30 mouse cellular contexts compared by ENCODE assay signal in the genomic region with DNA sequence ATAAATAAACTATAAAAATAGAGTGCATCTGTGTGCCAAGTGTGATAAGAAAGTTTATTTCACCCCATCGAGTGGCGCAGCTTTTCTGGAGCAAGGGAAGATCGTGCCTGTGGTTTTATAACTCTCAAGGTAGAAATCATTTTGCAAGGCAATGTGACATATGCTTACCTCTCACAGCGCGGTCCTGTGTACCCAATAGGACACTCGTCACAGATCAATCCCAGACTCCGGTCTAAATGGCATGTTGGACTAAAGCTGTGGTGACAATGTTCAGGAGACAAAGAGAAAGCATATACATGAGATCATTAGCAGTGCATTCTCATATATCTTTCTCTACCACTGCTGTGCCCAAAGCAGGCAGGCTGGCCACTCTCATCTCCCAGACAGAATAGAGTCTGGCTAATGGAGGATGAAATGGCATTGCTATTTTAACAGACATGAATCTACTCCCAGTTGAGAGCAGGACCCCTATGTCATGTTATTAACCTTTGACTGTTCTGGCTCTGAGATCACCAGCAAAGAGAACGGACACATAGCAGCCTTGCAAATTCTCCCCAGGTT.
DNase-seq lines count a peak whose midpoint lies in the region; ATAC-seq lines count a peak whose summit lies in the region.
"Had no signal": no experiment of that assay in that cellular context is flagged by ENCODE, and none has a peak within 500 bp of the region (broad histone marks: within the 10 kb centered on the region; RNA-seq: fewer than 3 reads in every experiment).

No protein-coding gene starts in this region.

- no peak overlapping the region for H3K4me2 ChIP-seq in hindbrain, embryonic 11.5 days (replicated peaks; ENCODE audit: low read depth, low read length)
- H3K4me2 ChIP-seq in hindbrain, embryonic 13.5 days: no peak overlapping the region
- H3K4me2 ChIP-seq in neural tube, embryonic 13.5 days: no peak overlapping the region
- H3K4me2 ChIP-seq: embryonic facial prominence, embryonic 12.5 days; heart, embryonic 12.5 days; limb, embryonic 15.5 days; liver, embryonic 13.5 days; midbrain, embryonic 15.5 days had no signal

- no peak overlapping the region for H3K4me3 ChIP-seq in hindbrain, embryonic 11.5 days (ENCODE audit: low read depth, low read length)
- H3K4me3 ChIP-seq in hindbrain, embryonic 10.5 days: no peak overlapping the region
- H3K4me3 ChIP-seq in hindbrain, embryonic 13.5 days: no peak overlapping the region
- H3K4me3 ChIP-seq in neural tube, embryonic 13.5 days: no peak overlapping the region
- H3K4me3 ChIP-seq: embryonic facial prominence, embryonic 12.5 days; heart, embryonic 12.5 days; limb, embryonic 10.5 days; limb, embryonic 15.5 days; liver, embryonic 13.5 days; midbrain, embryonic 10.5 days; midbrain, embryonic 15.5 days had no signal

- no peak overlapping the region for H3K9ac ChIP-seq in hindbrain, embryonic 11.5 days (ENCODE audit: low read depth, low read length)
- H3K9ac ChIP-seq in hindbrain, embryonic 13.5 days: no peak overlapping the region
- H3K9ac ChIP-seq in neural tube, embryonic 13.5 days: no peak overlapping the region
- H3K9ac ChIP-seq: embryonic facial prominence, embryonic 12.5 days; heart, embryonic 12.5 days; limb, embryonic 15.5 days; liver, embryonic 13.5 days; midbrain, embryonic 15.5 days had no signal

- no peaks in the 10 kb centered on the region for H3K9me3 ChIP-seq in hindbrain, embryonic 11.5 days (ENCODE audit: control insufficient read depth, low read length)
- no peaks in the 10 kb centered on the region for H3K9me3 ChIP-seq in hindbrain, embryonic 10.5 days
- no peaks in the 10 kb centered on the region for H3K9me3 ChIP-seq in hindbrain, embryonic 13.5 days
- no peaks in the 10 kb centered on the region for H3K9me3 ChIP-seq in neural tube, embryonic 13.5 days
- H3K9me3 ChIP-seq: embryonic facial prominence, embryonic 12.5 days; heart, embryonic 12.5 days; limb, embryonic 10.5 days; limb, embryonic 15.5 days; liver, embryonic 13.5 days; midbrain, embryonic 10.5 days; midbrain, embryonic 15.5 days had no signal

- no peaks in the 10 kb centered on the region for H3K27me3 ChIP-seq in hindbrain, embryonic 11.5 days (ENCODE audit: control insufficient read depth, insufficient read depth, low read length)
- no peaks in the 10 kb centered on the region for H3K27me3 ChIP-seq in hindbrain, embryonic 10.5 days (ENCODE audit: insufficient read depth, poor library complexity, severe bottlenecking)
- no peaks in the 10 kb centered on the region for H3K27me3 ChIP-seq in hindbrain, embryonic 13.5 days
- no peaks in the 10 kb centered on the region for H3K27me3 ChIP-seq in neural tube, embryonic 13.5 days
- H3K27me3 ChIP-seq: embryonic facial prominence, embryonic 12.5 days; heart, embryonic 12.5 days; limb, embryonic 15.5 days; liver, embryonic 13.5 days; midbrain, embryonic 15.5 days had no signal

- peak; percentile 61 for ATAC-seq in hindbrain, embryonic 11.5 days (ENCODE audit: low FRiP score)
- ATAC-seq in hindbrain, embryonic 13.5 days (ENCODE audit: low FRiP score): 0 out of 2 replicates have a peak, but pooled peaks have one; percentile 28
- ATAC-seq in neural tube, embryonic 13.5 days (ENCODE audit: low read depth): peak; percentile 69
- ATAC-seq: forebrain, embryonic 14.5 days; midbrain, embryonic 15.5 days had no signal

- DNase-seq in hindbrain, embryonic 11.5 days (ENCODE audit: low spot score): no peak
- no peak for DNase-seq in hindbrain, embryonic 10.5 days (ENCODE audit: low spot score)
- peak; percentile 41 for DNase-seq in adipocyte (ENCODE audit: low spot score)
- no peak for DNase-seq in T-cell, adult 2 months (ENCODE audit: low spot score)
- no peak for DNase-seq in testis, postnatal 14 days (ENCODE audit: low spot score)
- DNase-seq: adrenal gland, postnatal 10 days; B cell, adult 2 months; cerebellum, adult 11 months; cerebellum, adult 9-10 months; embryo, embryonic 11 days; gastrocnemius, postnatal 14 days; kidney, adult 9 months; kidney, postnatal 14 days; layer of hippocampus, adult 9-11 months; liver, embryonic 13.5 days; lung, adult 18-20 months; lung, postnatal 10 days; right cerebral cortex, adult 18-20 months; spleen, adult 18-20 months; thymus, adult 18-20 months; thymus, postnatal 25 days had no signal

- H3K4me1 ChIP-seq in hindbrain, embryonic 11.5 days (replicated peaks; ENCODE audit: control insufficient read depth, insufficient read depth, low read length): no peaks in the 10 kb centered on the region
- no peaks in the 10 kb centered on the region for H3K4me1 ChIP-seq in hindbrain, embryonic 10.5 days (replicated peaks)
- H3K4me1 ChIP-seq in hindbrain, embryonic 13.5 days (replicated peaks): no peaks in the 10 kb centered on the region
- H3K4me1 ChIP-seq in neural tube, embryonic 13.5 days (replicated peaks): peaks cover 9% of the 10 kb centered on the region
- H3K4me1 ChIP-seq: embryonic facial prominence, embryonic 12.5 days; heart, embryonic 12.5 days; limb, embryonic 10.5 days; limb, embryonic 15.5 days; liver, embryonic 13.5 days; midbrain, embryonic 10.5 days; midbrain, embryonic 15.5 days had no signal

- H3K27ac ChIP-seq in hindbrain, embryonic 11.5 days (ENCODE audit: low read depth, low read length): no peak overlapping the region
- no peak overlapping the region for H3K27ac ChIP-seq in hindbrain, embryonic 10.5 days
- H3K27ac ChIP-seq in hindbrain, embryonic 13.5 days: no peak overlapping the region
- peak overlapping the region; percentile 38; the same call in 1 of the 2 replicates for H3K27ac ChIP-seq in neural tube, embryonic 13.5 days (replicated peaks)
- H3K27ac ChIP-seq: embryonic facial prominence, embryonic 12.5 days; limb, embryonic 10.5 days; limb, embryonic 15.5 days; liver, embryonic 13.5 days; midbrain, embryonic 10.5 days; midbrain, embryonic 15.5 days had no signal

- no peaks in the 10 kb centered on the region for H3K36me3 ChIP-seq in hindbrain, embryonic 11.5 days (ENCODE audit: control insufficient read depth, insufficient read depth, low read length)
- H3K36me3 ChIP-seq in hindbrain, embryonic 10.5 days: no peaks in the 10 kb centered on the region
- H3K36me3 ChIP-seq in hindbrain, embryonic 13.5 days: no peaks in the 10 kb centered on the region
- no peaks in the 10 kb centered on the region for H3K36me3 ChIP-seq in neural tube, embryonic 13.5 days
- H3K36me3 ChIP-seq: embryonic facial prominence, embryonic 12.5 days; heart, embryonic 12.5 days; limb, embryonic 10.5 days; limb, embryonic 15.5 days; liver, embryonic 13.5 days; midbrain, embryonic 10.5 days; midbrain, embryonic 15.5 days had no signal

- WGBS in hindbrain, embryonic 11.5 days: 76% methylated on average over 8 of the region's 8 CpGs
- 90% methylated on average over 8 of the region's 8 CpGs for WGBS in hindbrain, embryonic 10.5 days
- 69% methylated on average over 8 of the region's 8 CpGs for WGBS in hindbrain, embryonic 13.5 days
- WGBS in neural tube, embryonic 13.5 days: 48% methylated on average over 8 of the region's 8 CpGs
